Mouse (Mus musculus): ENCODE measurements around the gene Ric8a. TPM values are rescaled to one million over a fixed set of nuclear protein-coding genes. Genes with fewer than 3 reads are reported as not detected.

The Ric8a gene
- polyA plus RNA-seq, 1 experiment from 2014 or later: 38.9 TPM

GRCm38 (mm10) chr7:140828171-140828881 lies 28.4 kb upstream of the Ric8a start:
- no peak overlapping the region for H3K4me2 ChIP-seq
- no peaks in the 10 kb centered on the region for H3K4me1 ChIP-seq (ENCODE audit: control insufficient read depth, insufficient read depth, low read length)
- no peak overlapping the region for H3K27ac ChIP-seq (ENCODE audit: low read depth, low read length)
- WGBS (ENCODE audit: insufficient replicate concordance): 23% methylated on average over 8 of the region's 8 CpGs
- no peak for ATAC-seq (replicated peaks; ENCODE audit: insufficient number of reproducible peaks, low FRiP score, low TSS enrichment)
- H3K9ac ChIP-seq (ENCODE audit: low read depth, low read length): no peak overlapping the region
- H3K4me3 ChIP-seq (ENCODE audit: low read depth, low read length): no peak overlapping the region
- no peaks in the 10 kb centered on the region for H3K36me3 ChIP-seq (ENCODE audit: control insufficient read depth, insufficient read depth, low read length)
- H3K27me3 ChIP-seq (ENCODE audit: control insufficient read depth, insufficient read depth, low read length): no peaks in the 10 kb centered on the region; the same call in 1 of the 2 replicates
- H3K9me3 ChIP-seq (replicated peaks; ENCODE audit: control insufficient read depth, low read length): no peaks in the 10 kb centered on the region

DNA sequence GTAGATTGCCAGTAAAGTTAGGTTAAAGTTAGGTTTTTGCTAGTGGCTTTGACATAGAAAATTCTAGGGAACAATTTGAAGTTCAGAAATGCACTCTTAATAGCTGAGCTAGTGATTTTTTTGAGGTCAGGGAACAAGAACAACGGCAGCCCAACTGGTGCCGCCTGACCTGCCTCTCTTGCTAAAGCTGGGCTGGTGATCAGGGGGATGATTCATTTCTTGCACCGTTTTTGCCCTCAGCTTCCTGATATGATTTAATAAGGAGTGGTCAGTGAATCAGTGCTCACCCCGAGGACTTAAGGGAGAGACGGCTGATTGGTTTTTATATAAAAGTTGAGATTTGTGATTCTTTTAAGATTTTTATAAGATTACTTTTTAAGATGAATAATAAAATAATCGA lies 25.3 kb upstream of the Ric8a start:
- ATAC-seq (replicated peaks; ENCODE audit: insufficient number of reproducible peaks, low FRiP score, low TSS enrichment): no peak
- Histone ChIP-seq H3K9me3 (replicated peaks; ENCODE audit: control insufficient read depth, low read length) (no peaks in the 10 kb centered on the region), H3K9ac (ENCODE audit: low read depth, low read length) (no peak overlapping the region), H3K4me3 (ENCODE audit: low read depth, low read length) (no peak overlapping the region), H3K27me3 (ENCODE audit: control insufficient read depth, insufficient read depth, low read length) (peaks cover 7% of the 10 kb centered on the region), H3K4me2 (no peak overlapping the region), H3K27ac (ENCODE audit: low read depth, low read length) (no peak overlapping the region), H3K4me1 (ENCODE audit: control insufficient read depth, insufficient read depth, low read length) (no peaks in the 10 kb centered on the region), H3K36me3 (ENCODE audit: control insufficient read depth, insufficient read depth, low read length) (no peaks in the 10 kb centered on the region)
- WGBS (ENCODE audit: insufficient replicate concordance): 65% methylated on average over 6 of the region's 6 CpGs

GRCm38 (mm10) chr7:140833341-140833740 lies 23.4 kb upstream of the Ric8a start:
- H3K27ac ChIP-seq (ENCODE audit: low read depth, low read length): no peak overlapping the region
- ATAC-seq (replicated peaks; ENCODE audit: insufficient number of reproducible peaks, low FRiP score, low TSS enrichment): no peak
- H3K4me3 ChIP-seq (ENCODE audit: low read depth, low read length): no peak overlapping the region
- H3K36me3 ChIP-seq (ENCODE audit: control insufficient read depth, insufficient read depth, low read length): no peaks in the 10 kb centered on the region
- H3K9ac ChIP-seq (ENCODE audit: low read depth, low read length): no peak overlapping the region
- no peaks in the 10 kb centered on the region for H3K9me3 ChIP-seq (replicated peaks; ENCODE audit: control insufficient read depth, low read length)
- H3K4me2 ChIP-seq: no peak overlapping the region
- 71% methylated on average over 4 of the region's 4 CpGs for WGBS (ENCODE audit: insufficient replicate concordance)
- peaks cover 10% of the 10 kb centered on the region for H3K27me3 ChIP-seq (ENCODE audit: control insufficient read depth, insufficient read depth, low read length)
- no peaks in the 10 kb centered on the region for H3K4me1 ChIP-seq (ENCODE audit: control insufficient read depth, insufficient read depth, low read length)

GRCm38 (mm10) chr7:140834968-140835757 lies 21.6 kb upstream of the Ric8a start, which contains the start of gene Urah:
Urah (plus strand) TSS chr7:140835018.
- Histone ChIP-seq H3K9ac (ENCODE audit: low read depth, low read length) (no peak within 1 kb of the TSS), H3K36me3 (ENCODE audit: control insufficient read depth, insufficient read depth, low read length) (no peaks in the 10 kb centered on the region), H3K27me3 (ENCODE audit: control insufficient read depth, insufficient read depth, low read length) (peaks cover 21% of the 10 kb centered on the region), H3K4me1 (ENCODE audit: control insufficient read depth, insufficient read depth, low read length) (no peaks in the 10 kb centered on the region), H3K4me3 (ENCODE audit: low read depth, low read length) (no peak within 1 kb of the TSS), H3K27ac (ENCODE audit: low read depth, low read length) (no peak within 1 kb of the TSS), H3K9me3 (replicated peaks; ENCODE audit: control insufficient read depth, low read length) (no peaks in the 10 kb centered on the region), H3K4me2 (no peak within 1 kb of the TSS)
- 40% methylated on average over 20 of the region's 20 CpGs for WGBS (ENCODE audit: insufficient replicate concordance)
- ATAC-seq (replicated peaks; ENCODE audit: insufficient number of reproducible peaks, low FRiP score, low TSS enrichment): no peak

DNA sequence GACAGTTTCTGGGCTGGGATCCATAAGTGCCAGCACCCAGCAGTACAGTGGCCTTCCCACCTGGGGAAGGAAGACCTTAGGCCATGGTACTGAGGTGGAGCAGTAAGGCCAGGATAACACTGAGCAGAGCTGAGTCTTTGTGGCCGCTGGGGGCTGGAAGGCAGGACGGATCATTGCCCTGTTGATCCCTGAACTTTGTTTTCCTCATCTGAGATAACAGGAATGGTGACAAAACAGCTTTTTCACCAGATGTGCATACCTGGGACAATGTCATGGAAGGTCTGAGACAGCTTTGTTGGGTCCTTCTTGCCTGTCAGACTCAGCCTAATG lies 21.0 kb upstream of the Ric8a start:
- Histone ChIP-seq H3K9ac (ENCODE audit: low read depth, low read length) (no peak overlapping the region), H3K36me3 (ENCODE audit: control insufficient read depth, insufficient read depth, low read length) (no peaks in the 10 kb centered on the region), H3K4me3 (ENCODE audit: low read depth, low read length) (no peak overlapping the region), H3K27me3 (ENCODE audit: control insufficient read depth, insufficient read depth, low read length) (peaks cover 23% of the 10 kb centered on the region), H3K4me1 (ENCODE audit: control insufficient read depth, insufficient read depth, low read length) (no peaks in the 10 kb centered on the region), H3K4me2 (no peak overlapping the region), H3K9me3 (replicated peaks; ENCODE audit: control insufficient read depth, low read length) (no peaks in the 10 kb centered on the region), H3K27ac (ENCODE audit: low read depth, low read length) (no peak overlapping the region)
- ATAC-seq (replicated peaks; ENCODE audit: insufficient number of reproducible peaks, low FRiP score, low TSS enrichment): no peak
- 75% methylated on average over 2 of the region's 2 CpGs for WGBS (ENCODE audit: insufficient replicate concordance)

GRCm38 (mm10) chr7:140836243-140837115 lies 20.3 kb upstream of the Ric8a start:
- Histone ChIP-seq H3K4me3 (ENCODE audit: low read depth, low read length) (no peak overlapping the region), H3K4me2 (no peak overlapping the region), H3K4me1 (ENCODE audit: control insufficient read depth, insufficient read depth, low read length) (no peaks in the 10 kb centered on the region), H3K9ac (ENCODE audit: low read depth, low read length) (no peak overlapping the region), H3K27ac (ENCODE audit: low read depth, low read length) (no peak overlapping the region), H3K9me3 (replicated peaks; ENCODE audit: control insufficient read depth, low read length) (no peaks in the 10 kb centered on the region), H3K36me3 (ENCODE audit: control insufficient read depth, insufficient read depth, low read length) (no peaks in the 10 kb centered on the region), H3K27me3 (ENCODE audit: control insufficient read depth, insufficient read depth, low read length) (peaks cover 31% of the 10 kb centered on the region)
- ATAC-seq (replicated peaks; ENCODE audit: insufficient number of reproducible peaks, low FRiP score, low TSS enrichment): no peak
- WGBS (ENCODE audit: insufficient replicate concordance): 65% methylated on average over 9 of the region's 9 CpGs

DNA sequence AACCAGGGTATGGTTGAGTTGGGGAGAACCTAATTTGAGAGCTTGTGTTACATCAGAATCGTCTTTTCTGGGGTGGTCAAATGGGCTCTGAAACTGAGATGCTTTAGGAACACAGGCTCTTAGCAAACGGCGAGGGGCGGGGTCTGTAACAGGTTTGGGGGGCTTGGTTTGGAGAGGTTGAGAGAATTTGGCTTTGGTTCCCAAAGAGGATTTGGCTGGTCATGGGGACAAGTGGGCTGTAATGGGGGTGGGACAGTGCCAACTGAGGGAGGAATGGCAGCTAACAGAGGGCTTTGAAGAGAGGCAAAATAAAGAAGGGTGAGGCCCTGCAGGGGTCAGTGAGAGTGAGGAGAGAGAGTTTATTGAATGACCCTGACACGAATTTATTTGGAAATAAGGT lies 17.2 kb upstream of the Ric8a start:
- no peak for ATAC-seq (replicated peaks; ENCODE audit: insufficient number of reproducible peaks, low FRiP score, low TSS enrichment)
- Histone ChIP-seq H3K27me3 (ENCODE audit: control insufficient read depth, insufficient read depth, low read length) (peaks cover 53% of the 10 kb centered on the region), H3K27ac (ENCODE audit: low read depth, low read length) (no peak overlapping the region), H3K9me3 (replicated peaks; ENCODE audit: control insufficient read depth, low read length) (no peaks in the 10 kb centered on the region), H3K9ac (ENCODE audit: low read depth, low read length) (no peak overlapping the region), H3K4me3 (ENCODE audit: low read depth, low read length) (no peak overlapping the region), H3K36me3 (ENCODE audit: control insufficient read depth, insufficient read depth, low read length) (no peaks in the 10 kb centered on the region), H3K4me1 (ENCODE audit: control insufficient read depth, insufficient read depth, low read length) (no peaks in the 10 kb centered on the region), H3K4me2 (no peak overlapping the region)
- WGBS (ENCODE audit: insufficient replicate concordance): 54% methylated on average over 5 of the region's 5 CpGs

Measured in heart, embryonic 11.5 days (tissue).